Mouse (Mus musculus) forebrain, embryonic 10.5 days (tissue): Measurements from ENCODE around the gene Nbr1. TPM values are rescaled to one million over a fixed set of nuclear protein-coding genes. Genes with fewer than 3 reads are reported as not detected.

Experiments used
- polyA plus RNA-seq: library from polyadenylated mRNA; unstranded; fragments of >200 nt; fragmentation: Nextera tagmentation; extraction: Ambion mirVana; gene quantifications from 2 replicates; pipeline ENCODE4 v1.2.1, GENCODE M21; 2016

The Nbr1 gene
- polyA plus RNA-seq, 1 experiment from 2014 or later = 69.9 TPM

Other genes starting within 250 kb of the Nbr1 start
- 144 and 154 TPM in 2 replicates for gene Becn1, start 249.9 kb upstream of the Nbr1 start, polyA plus RNA-seq
- 207 and 217 TPM in 2 replicates for gene Psme3, start 235.9 kb upstream of the Nbr1 start, polyA plus RNA-seq
- gene Aoc2, start 227.1 kb upstream of the Nbr1 start, polyA plus RNA-seq = 2.1 and 2.5 TPM in 2 replicates
- gene Aoc3, start 221.5 kb upstream of the Nbr1 start, polyA plus RNA-seq = not detected in 2 replicates
- not detected in 2 replicates for gene G6pc, start 184.6 kb upstream of the Nbr1 start, polyA plus RNA-seq
- gene Aarsd1, start 134.5 kb upstream of the Nbr1 start, polyA plus RNA-seq = 109 and 115 TPM in 2 replicates
- gene Gm27029, start 127.4 kb upstream of the Nbr1 start, polyA plus RNA-seq = 10.9 and 11.6 TPM in 2 replicates
- gene Rundc1, start 127.1 kb upstream of the Nbr1 start, polyA plus RNA-seq = 20.9 and 21.4 TPM in 2 replicates
- gene Ptges3l, start 126.8 kb upstream of the Nbr1 start, polyA plus RNA-seq = 2.3 and 3.8 TPM in 2 replicates
- gene Rpl27, start 109.9 kb upstream of the Nbr1 start, polyA plus RNA-seq = 499 and 505 TPM in 2 replicates
- gene Ifi35, start 103.7 kb upstream of the Nbr1 start, polyA plus RNA-seq = 3.3 and 3.4 TPM in 2 replicates
- gene Rnd2, start 87.2 kb upstream of the Nbr1 start, polyA plus RNA-seq = 28.1 and 36.9 TPM in 2 replicates
- gene Vat1, start 85.9 kb upstream of the Nbr1 start, polyA plus RNA-seq = 24.9 and 28.5 TPM in 2 replicates
- 26.2 and 27.4 TPM in 2 replicates for gene Brca1, start 194 bp upstream of the Nbr1 start, polyA plus RNA-seq
- 1.5 and 1.8 TPM in 2 replicates for gene Tmem106a, start 30.1 kb downstream of the Nbr1 start, polyA plus RNA-seq
- not detected in 2 replicates for gene Gm11634, start 47.1 kb downstream of the Nbr1 start, polyA plus RNA-seq
- gene Rdm1, start 75.0 kb downstream of the Nbr1 start, polyA plus RNA-seq = 30.7 and 33.9 TPM in 2 replicates
- 2.4 and 3.1 TPM in 2 replicates for gene Arl4d, start 113.4 kb downstream of the Nbr1 start, polyA plus RNA-seq
- 44.7 and 51.2 TPM in 2 replicates for gene Dhx8, start 180.8 kb downstream of the Nbr1 start, polyA plus RNA-seq
- gene Etv4, start 233.2 kb downstream of the Nbr1 start, polyA plus RNA-seq = 10.2 and 15.0 TPM in 2 replicates